Mouse (Mus musculus) midbrain, embryonic 11.5 days (tissue): ENCODE results near the gene Vps13a. TPM values are rescaled to one million over a fixed set of nuclear protein-coding genes. Genes with fewer than 3 reads are reported as not detected.
"Not testable (repeated sequence)": the region's sequence is repeated elsewhere in the genome, so short reads cannot be mapped to it uniquely, and the experiment has no call there.

Experiments
- ATAC-seq: fragments of 200-750 bp; cut with Nextera tagmentation; 2 replicates; pipeline ENCODE4 v1.8.0; 2017; ENCODE audit warnings: moderate TSS enrichment, moderate library complexity; ENCODE audit not compliant: low FRiP score
- DNase-seq: peaks from one replicate; pipeline ENCODE4 v3.0.0; 2015; ENCODE audit warnings: low spot score; ENCODE audit errors: missing footprints
- H3K27ac ChIP-seq: fragments of 300-500 bp; sonication (generic); 2 replicates; pipeline ENCODE4 v1.5.1; 2014; ENCODE audit warnings: low read depth, low read length
- H3K27me3 ChIP-seq: fragments of 300-500 bp; sonication (generic); 2 replicates; pipeline ENCODE4 v1.6.1; 2014; ENCODE audit warnings: mild to moderate bottlenecking, low read length, moderate library complexity, mixed read lengths; ENCODE audit not compliant: control insufficient read depth, insufficient read depth
- H3K36me3 ChIP-seq: fragments of 300-500 bp; sonication (generic); 2 replicates; pipeline ENCODE4 v1.6.1; 2014; ENCODE audit warnings: mild to moderate bottlenecking, low read length, moderate library complexity, mixed read lengths; ENCODE audit not compliant: control insufficient read depth, insufficient read depth
- H3K4me1 ChIP-seq: fragments of 300-500 bp; sonication (generic); 2 replicates; pipeline ENCODE4 v1.6.1; 2014; ENCODE audit warnings: low read length; ENCODE audit not compliant: control insufficient read depth, insufficient read depth
- H3K4me2 ChIP-seq: fragments of 300-500 bp; sonication (generic); 2 replicates; pipeline ENCODE4 v1.6.1; 2014; ENCODE audit warnings: mild to moderate bottlenecking, moderate library complexity
- H3K4me3 ChIP-seq: fragments of 300-500 bp; sonication (generic); 2 replicates; pipeline ENCODE4 v1.5.1; 2014; ENCODE audit warnings: low read depth, low read length
- H3K9ac ChIP-seq: fragments of 300-500 bp; sonication (generic); 2 replicates; pipeline ENCODE4 v1.6.1; 2014; ENCODE audit warnings: low read length
- H3K9me3 ChIP-seq: fragments of 300-500 bp; sonication (generic); 2 replicates; pipeline ENCODE4 v1.6.1; 2016; ENCODE audit warnings: low read length; ENCODE audit not compliant: control insufficient read depth
- WGBS: fragments of 180-500 bp; shearing (Covaris S2); extraction: QIAGEN DNeasy Blood & Tissue Kit; methylation state at CpG from one replicate; pipeline ENCODE4 v1.1.7; 2014; 5-methylcytosine and 5-hydroxymethylcytosine counted together
- polyA plus RNA-seq: library from polyadenylated mRNA; unstranded; fragments of >200 nt; fragmentation: Nextera tagmentation; extraction: Ambion mirVana; gene quantifications from 2 replicates; pipeline ENCODE4 v1.2.1, GENCODE M21; 2014

The Vps13a gene
- polyA plus RNA-seq, 1 experiment from 2014 or later: 12.4 TPM

GRCm38 (mm10) chr19:16802123-16802522 lies 21.4 kb upstream of the Vps13a start:
- no peak overlapping the region for H3K4me2 ChIP-seq
- H3K4me3 ChIP-seq: no peak overlapping the region
- no peak overlapping the region for H3K27ac ChIP-seq
- WGBS: 85% methylated on average over 3 of the region's 3 CpGs
- H3K27me3 ChIP-seq: no peaks in the 10 kb centered on the region
- DNase-seq (no peak), ATAC-seq (no peak)
- H3K36me3 ChIP-seq: no peaks in the 10 kb centered on the region
- no peaks in the 10 kb centered on the region for H3K9me3 ChIP-seq
- no peaks in the 10 kb centered on the region for H3K4me1 ChIP-seq
- H3K9ac ChIP-seq: no peak overlapping the region

- Histone ChIP-seq H3K9me3 (no peaks in the 10 kb centered on the region), H3K4me3 (no peak overlapping the region), H3K4me2 (no peak overlapping the region), H3K36me3 (no peaks in the 10 kb centered on the region), H3K27me3 (no peaks in the 10 kb centered on the region), H3K9ac (no peak overlapping the region), H3K4me1 (no peaks in the 10 kb centered on the region), H3K27ac (no peak overlapping the region)
- no peak for DNase-seq
- 86% methylated on average over 4 of the region's 4 CpGs for WGBS
- ATAC-seq: no peak
Observed at GRCm38 (mm10) chr19:16797923-16798322, 17.2 kb upstream of the Vps13a start.

GRCm38 (mm10) chr19:16794486-16794885 lies 13.8 kb upstream of the Vps13a start:
- H3K36me3 ChIP-seq, H3K4me3 ChIP-seq, H3K4me2 ChIP-seq, ATAC-seq, H3K4me1 ChIP-seq, H3K9me3 ChIP-seq, H3K27ac ChIP-seq, H3K9ac ChIP-seq, H3K27me3 ChIP-seq: not testable (repeated sequence)
- 89% methylated on average over 3 of the region's 3 CpGs for WGBS
- peak; percentile 61 for DNase-seq

GRCm38 (mm10) chr19:16789930-16790329 lies 9.2 kb upstream of the Vps13a start:
- H3K27me3 ChIP-seq: no peaks in the 10 kb centered on the region
- H3K27ac ChIP-seq: no peak overlapping the region
- H3K36me3 ChIP-seq: no peaks in the 10 kb centered on the region
- 76% methylated on average over 4 of the region's 4 CpGs for WGBS
- ATAC-seq (no peak), DNase-seq (no peak)
- H3K4me2 ChIP-seq: no peak overlapping the region
- H3K4me1 ChIP-seq: no peaks in the 10 kb centered on the region
- no peaks in the 10 kb centered on the region for H3K9me3 ChIP-seq
- H3K4me3 ChIP-seq: no peak overlapping the region
- H3K9ac ChIP-seq: no peak overlapping the region

- Histone ChIP-seq H3K27ac (no peak overlapping the region), H3K4me1 (peaks cover 3% of the 10 kb centered on the region), H3K4me3 (no peak overlapping the region), H3K9ac (no peak overlapping the region), H3K27me3 (peaks cover 5% of the 10 kb centered on the region; the same call in 1 of the 2 replicates), H3K9me3 (no peaks in the 10 kb centered on the region), H3K4me2 (no peak overlapping the region), H3K36me3 (no peaks in the 10 kb centered on the region)
- WGBS: 27% methylated on average over 3 of the region's 3 CpGs
- ATAC-seq (no peak), DNase-seq (peak; percentile 84)
Observed at GRCm38 (mm10) chr19:16784879-16785278, 4.1 kb upstream of the Vps13a start.

GRCm38 (mm10) chr19:16781406-16782019 lies 780 bp upstream of the Vps13a start:
- 10% methylated on average over 10 of the region's 10 CpGs for WGBS
- H3K27ac ChIP-seq: no peak overlapping the region

GRCm38 (mm10) chr19:16780251-16780783 lies 416 bp downstream of the Vps13a start:
- no peak; the same call in 1 of the 2 replicates for ATAC-seq
- no peaks in the 10 kb centered on the region for H3K36me3 ChIP-seq
- H3K9ac ChIP-seq: peak overlapping the region; percentile 59
- DNase-seq: peak; percentile 93
- H3K9me3 ChIP-seq: no peaks in the 10 kb centered on the region
- H3K4me3 ChIP-seq: peak overlapping the region; percentile 57
- H3K27me3 ChIP-seq: peaks cover 5% of the 10 kb centered on the region; the same call in 1 of the 2 replicates
- no peak overlapping the region for H3K27ac ChIP-seq
- WGBS: under 1% methylated on average over 55 of the region's 55 CpGs
- peak overlapping the region; percentile 62 for H3K4me2 ChIP-seq
- H3K4me1 ChIP-seq: peaks cover 4% of the 10 kb centered on the region

More at GRCm38 (mm10) chr19:16781406-16782019, 780 bp upstream of the Vps13a start:
- Histone ChIP-seq H3K36me3 (no peaks in the 10 kb centered on the region), H3K9ac (peak overlapping the region; percentile 50; the same call in 1 of the 2 replicates), H3K27me3 (peaks cover 5% of the 10 kb centered on the region; the same call in 1 of the 2 replicates), H3K4me2 (peak overlapping the region; percentile 62), H3K4me1 (peaks cover 4% of the 10 kb centered on the region), H3K9me3 (no peaks in the 10 kb centered on the region), H3K4me3 (peak overlapping the region; percentile 57)
- DNase-seq (no peak), ATAC-seq (no peak)

GRCm38 (mm10) chr19:16779786-16780185 lies 947 bp downstream of the Vps13a start:
- Histone ChIP-seq H3K4me3 (peak overlapping the region; percentile 57), H3K9me3 (no peaks in the 10 kb centered on the region), H3K27me3 (peaks cover 5% of the 10 kb centered on the region; the same call in 1 of the 2 replicates), H3K4me1 (peaks cover 4% of the 10 kb centered on the region), H3K27ac (no peak overlapping the region), H3K9ac (peak overlapping the region; percentile 59), H3K4me2 (peak overlapping the region; percentile 62), H3K36me3 (no peaks in the 10 kb centered on the region)
- ATAC-seq: no peak
- WGBS: 19% methylated on average over 8 of the region's 8 CpGs
- no peak for DNase-seq

- no peak overlapping the region for H3K4me2 ChIP-seq
- ATAC-seq: no peak
Observed at GRCm38 (mm10) chr19:16779281-16779680, 1.5 kb downstream of the Vps13a start.

More at GRCm38 (mm10) chr19:16779281-16779680, 1.5 kb downstream of the Vps13a start:
- H3K27ac ChIP-seq: no peak overlapping the region
- no peaks in the 10 kb centered on the region for H3K36me3 ChIP-seq
- H3K4me1 ChIP-seq: peaks cover 4% of the 10 kb centered on the region
- 71% methylated on average over 5 of the region's 5 CpGs for WGBS
- peaks cover 5% of the 10 kb centered on the region; the same call in 1 of the 2 replicates for H3K27me3 ChIP-seq
- H3K9ac ChIP-seq: no peak overlapping the region
- H3K4me3 ChIP-seq: no peak overlapping the region
- peak; percentile 84 for DNase-seq
- no peaks in the 10 kb centered on the region for H3K9me3 ChIP-seq
